Mouse (Mus musculus): Measurements from ENCODE around the gene Gm12216. TPM values are rescaled to one million over a fixed set of nuclear protein-coding genes. Genes with fewer than 3 reads are reported as not detected.
"Not testable (repeated sequence)": the region's sequence is repeated elsewhere in the genome, so short reads cannot be mapped to it uniquely, and the experiment has no call there.

The Gm12216 gene
- polyA plus RNA-seq (2011; ENCODE audit: insufficient read depth, insufficient read length, low read depth, missing spikeins) = 1.1 and 2.8 TPM in 2 replicates

DNA sequence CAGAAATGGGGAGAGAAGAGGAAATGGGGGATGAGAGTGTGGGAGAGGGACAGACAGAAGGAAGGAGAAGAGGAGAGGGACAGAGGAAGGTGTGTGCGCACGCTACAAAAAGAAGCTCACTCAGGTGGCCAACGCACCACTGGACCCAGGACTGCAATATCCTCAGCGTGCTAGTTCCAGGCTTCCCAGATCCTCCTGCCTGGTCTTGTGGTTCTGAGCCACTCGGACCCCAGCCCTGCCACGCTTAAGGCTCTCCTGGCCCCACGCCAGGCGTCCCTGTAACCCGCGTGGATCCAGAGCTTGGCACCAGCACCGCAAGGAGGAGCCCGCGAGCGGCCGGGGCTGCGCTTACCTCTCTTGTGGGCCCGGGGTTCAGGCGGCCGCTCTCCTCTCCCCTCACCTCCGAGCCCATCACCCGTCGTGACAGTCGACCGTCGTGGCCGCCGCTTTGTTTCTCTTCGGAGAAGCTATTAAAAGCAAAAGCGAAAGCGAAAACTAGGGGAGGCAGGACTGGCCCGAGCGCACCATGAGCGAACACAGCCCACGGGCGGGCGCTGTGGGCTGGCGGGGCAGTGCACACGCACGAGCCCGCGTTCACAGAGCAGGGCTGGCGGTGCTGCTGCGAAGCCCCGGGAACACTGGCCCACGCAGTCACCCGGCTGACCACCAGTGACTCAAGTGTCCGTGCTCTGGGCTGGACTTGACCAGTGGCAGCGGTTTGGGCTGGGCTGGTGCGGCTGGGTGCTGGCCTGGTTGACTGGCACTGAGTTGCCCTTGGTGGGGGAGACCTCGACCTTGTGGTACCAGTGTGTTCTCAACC is at the start of gene Gm12216:
TSS of gene Gm12216 (minus strand) at position 496 of the 820 bp plus-strand sequence.
- H3K9me3 ChIP-seq (replicated peaks; ENCODE audit: control insufficient read depth, insufficient read depth, low read length, poor library complexity, severe bottlenecking); H3K4me1 ChIP-seq (ENCODE audit: control insufficient read depth, insufficient read depth, low read length); H3K27me3 ChIP-seq (ENCODE audit: control insufficient read depth, insufficient read depth, low read length, poor library complexity, severe bottlenecking); H3K36me3 ChIP-seq (ENCODE audit: control insufficient read depth, insufficient read depth, low read length, poor library complexity, severe bottlenecking); H3K27ac ChIP-seq (ENCODE audit: insufficient read depth, low read length): not testable (repeated sequence)
- H3K4me3 ChIP-seq (ENCODE audit: low read depth, low read length) = peak within 1 kb of the TSS; percentile 52
- H3K9ac ChIP-seq (ENCODE audit: low read depth, poor library complexity, severe bottlenecking) = peak within 1 kb of the TSS; percentile 21; the same call in 1 of the 2 replicates

DNA sequence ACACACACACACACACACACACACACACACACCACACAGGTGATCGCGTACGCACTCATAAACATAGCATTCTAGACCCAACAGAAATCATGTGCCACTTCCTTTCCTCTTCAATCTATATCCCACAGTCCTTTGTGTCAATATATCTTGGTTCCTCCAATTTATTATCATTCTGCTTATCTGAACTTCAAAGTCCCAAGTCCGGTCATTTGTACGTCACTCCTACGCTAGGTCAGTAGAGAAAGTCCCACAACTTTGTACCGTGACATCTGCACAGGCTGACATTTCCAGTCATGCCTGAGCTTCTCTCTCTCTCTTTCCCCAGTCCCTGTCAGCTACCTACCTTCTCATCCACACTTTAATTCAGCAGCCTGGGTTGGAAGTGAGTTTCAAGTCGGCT is 49.6 kb upstream of the Gm12216 start:
- H3K9me3 ChIP-seq (replicated peaks; ENCODE audit: control insufficient read depth, insufficient read depth, low read length, poor library complexity, severe bottlenecking) = no peaks in the 10 kb centered on the region
- no peak overlapping the region for H3K9ac ChIP-seq (ENCODE audit: low read depth, poor library complexity, severe bottlenecking)
- H3K4me3 ChIP-seq (ENCODE audit: low read depth, low read length) = no peak overlapping the region
- no peaks in the 10 kb centered on the region for H3K36me3 ChIP-seq (ENCODE audit: control insufficient read depth, insufficient read depth, low read length, poor library complexity, severe bottlenecking)
- H3K4me1 ChIP-seq (ENCODE audit: control insufficient read depth, insufficient read depth, low read length) = peaks cover 5% of the 10 kb centered on the region
- no peaks in the 10 kb centered on the region for H3K27me3 ChIP-seq (ENCODE audit: control insufficient read depth, insufficient read depth, low read length, poor library complexity, severe bottlenecking)
- TF ChIP-seq CTCF (IDR thresholded peaks at IDR 0.05; ENCODE audit: low read depth, low read length) (no peak), POLR2A (IDR thresholded peaks at IDR 0.05; ENCODE audit: insufficient read depth, low read length) (no peak), EP300 (IDR thresholded peaks at IDR 0.05; ENCODE audit: insufficient read depth, low read depth, low read length) (no peak)
- no peak overlapping the region for H3K27ac ChIP-seq (ENCODE audit: insufficient read depth, low read length)

DNA sequence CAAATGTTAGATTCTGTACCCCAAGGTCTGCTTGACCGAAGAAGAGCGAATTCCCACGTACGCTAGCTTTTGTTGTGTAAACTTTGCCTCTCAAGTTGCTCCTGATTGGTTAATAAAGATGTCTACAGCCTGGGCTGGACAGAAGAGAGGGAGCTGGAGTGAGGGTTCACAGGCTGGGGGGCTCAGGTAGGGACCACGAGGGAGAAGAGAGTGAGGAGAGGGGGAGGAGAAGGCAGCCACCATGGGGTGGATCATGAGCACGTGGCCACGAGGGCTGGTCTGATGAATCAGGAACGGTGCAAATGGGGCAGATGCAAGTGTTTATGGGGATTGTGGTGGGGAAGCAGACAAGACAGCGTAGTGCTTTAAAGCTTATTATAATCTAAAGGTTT is 45.5 kb upstream of the Gm12216 start:
- H3K9me3 ChIP-seq (replicated peaks; ENCODE audit: control insufficient read depth, insufficient read depth, low read length, poor library complexity, severe bottlenecking) = no peaks in the 10 kb centered on the region
- TF ChIP-seq CTCF (IDR thresholded peaks at IDR 0.05; ENCODE audit: low read depth, low read length) (no peak), POLR2A (IDR thresholded peaks at IDR 0.05; ENCODE audit: insufficient read depth, low read length) (no peak), EP300 (IDR thresholded peaks at IDR 0.05; ENCODE audit: insufficient read depth, low read depth, low read length) (no peak)
- H3K27me3 ChIP-seq (ENCODE audit: control insufficient read depth, insufficient read depth, low read length, poor library complexity, severe bottlenecking) = no peaks in the 10 kb centered on the region
- H3K4me3 ChIP-seq (ENCODE audit: low read depth, low read length) = no peak overlapping the region
- peaks cover 5% of the 10 kb centered on the region for H3K4me1 ChIP-seq (ENCODE audit: control insufficient read depth, insufficient read depth, low read length)
- H3K27ac ChIP-seq (ENCODE audit: insufficient read depth, low read length) = no peak overlapping the region; the same call in 1 of the 2 replicates
- no peak overlapping the region for H3K9ac ChIP-seq (ENCODE audit: low read depth, poor library complexity, severe bottlenecking)
- H3K36me3 ChIP-seq (ENCODE audit: control insufficient read depth, insufficient read depth, low read length, poor library complexity, severe bottlenecking) = no peaks in the 10 kb centered on the region

DNA sequence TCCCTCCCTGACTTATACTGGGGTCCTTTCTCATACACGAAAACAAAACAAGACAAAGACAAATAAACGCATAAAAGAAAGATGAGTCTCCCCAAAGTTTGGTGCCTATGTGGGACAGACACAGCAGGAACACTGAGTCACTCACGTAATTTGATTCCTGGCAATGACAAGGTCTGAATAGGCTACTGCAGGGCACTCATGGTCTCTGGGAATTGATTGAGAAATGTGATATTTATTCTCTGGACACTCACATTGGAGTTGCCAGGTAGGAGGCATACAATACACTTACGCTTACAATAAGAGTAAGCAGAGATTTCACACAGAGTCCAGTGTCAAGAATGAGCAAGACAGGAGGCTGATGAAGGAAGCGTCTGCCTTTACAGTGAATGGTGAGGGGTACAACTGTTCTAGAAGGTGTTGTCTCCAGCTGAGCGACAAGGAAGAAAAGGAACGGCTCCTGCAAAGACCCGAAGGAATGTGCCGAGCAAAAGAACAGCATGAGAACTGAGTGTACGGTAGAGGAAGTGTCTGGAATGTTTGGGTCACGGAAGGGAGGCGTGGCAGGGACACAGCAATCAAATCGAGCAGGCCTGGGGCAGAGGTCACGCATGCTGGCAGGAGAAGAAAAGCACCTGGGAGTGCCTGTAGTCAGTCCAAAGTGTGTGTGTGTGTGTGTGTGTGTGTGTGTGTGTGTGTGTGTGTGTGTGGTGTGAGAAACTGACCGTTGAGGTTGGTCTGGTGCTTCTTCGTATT is 44.9 kb upstream of the Gm12216 start:
- peaks cover 5% of the 10 kb centered on the region for H3K4me1 ChIP-seq (ENCODE audit: control insufficient read depth, insufficient read depth, low read length)
- no peak overlapping the region for H3K4me3 ChIP-seq (ENCODE audit: low read depth, low read length)
- H3K9ac ChIP-seq (ENCODE audit: low read depth, poor library complexity, severe bottlenecking) = no peak overlapping the region
- H3K27me3 ChIP-seq (ENCODE audit: control insufficient read depth, insufficient read depth, low read length, poor library complexity, severe bottlenecking) = no peaks in the 10 kb centered on the region
- no peaks in the 10 kb centered on the region for H3K36me3 ChIP-seq (ENCODE audit: control insufficient read depth, insufficient read depth, low read length, poor library complexity, severe bottlenecking)
- H3K9me3 ChIP-seq (replicated peaks; ENCODE audit: control insufficient read depth, insufficient read depth, low read length, poor library complexity, severe bottlenecking) = no peaks in the 10 kb centered on the region
- H3K27ac ChIP-seq (ENCODE audit: insufficient read depth, low read length) = peak overlapping the region; percentile 21; the same call in 1 of the 2 replicates
- TF ChIP-seq CTCF (IDR thresholded peaks at IDR 0.05; ENCODE audit: low read depth, low read length) (no peak), EP300 (IDR thresholded peaks at IDR 0.05; ENCODE audit: insufficient read depth, low read depth, low read length) (peak; percentile 68)

DNA sequence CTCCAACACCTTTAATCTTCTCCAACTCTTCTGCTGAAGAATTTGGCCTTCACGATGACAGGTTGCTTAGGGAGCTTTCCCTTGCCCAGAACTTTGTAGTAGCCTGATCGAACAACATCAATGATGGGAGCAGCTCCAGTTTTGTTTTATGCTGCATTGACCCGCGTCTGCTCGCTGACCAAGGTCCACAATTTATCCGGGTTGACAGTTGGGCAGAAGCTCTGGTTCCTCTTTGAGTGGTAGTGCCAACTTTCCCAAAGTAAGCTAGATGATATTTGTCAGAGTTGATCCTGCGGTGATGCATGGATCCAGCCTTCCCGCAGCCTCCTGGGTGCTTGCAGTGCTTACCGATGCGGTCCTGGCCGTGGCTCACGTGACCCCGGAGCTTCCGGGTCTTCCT is 43.7 kb upstream of the Gm12216 start:
- H3K27ac ChIP-seq (ENCODE audit: insufficient read depth, low read length) = no peak overlapping the region
- H3K4me1 ChIP-seq (ENCODE audit: control insufficient read depth, insufficient read depth, low read length) = peaks cover 5% of the 10 kb centered on the region
- H3K27me3 ChIP-seq (ENCODE audit: control insufficient read depth, insufficient read depth, low read length, poor library complexity, severe bottlenecking) = no peaks in the 10 kb centered on the region
- H3K36me3 ChIP-seq (ENCODE audit: control insufficient read depth, insufficient read depth, low read length, poor library complexity, severe bottlenecking) = no peaks in the 10 kb centered on the region
- no peak overlapping the region for H3K9ac ChIP-seq (ENCODE audit: low read depth, poor library complexity, severe bottlenecking)
- H3K4me3 ChIP-seq (ENCODE audit: low read depth, low read length) = no peak overlapping the region
- TF ChIP-seq EP300 (IDR thresholded peaks at IDR 0.05; ENCODE audit: insufficient read depth, low read depth, low read length) (no peak), POLR2A (IDR thresholded peaks at IDR 0.05; ENCODE audit: insufficient read depth, low read length) (no peak), CTCF (IDR thresholded peaks at IDR 0.05; ENCODE audit: low read depth, low read length) (no peak)
- H3K9me3 ChIP-seq (replicated peaks; ENCODE audit: control insufficient read depth, insufficient read depth, low read length, poor library complexity, severe bottlenecking) = no peaks in the 10 kb centered on the region

DNA sequence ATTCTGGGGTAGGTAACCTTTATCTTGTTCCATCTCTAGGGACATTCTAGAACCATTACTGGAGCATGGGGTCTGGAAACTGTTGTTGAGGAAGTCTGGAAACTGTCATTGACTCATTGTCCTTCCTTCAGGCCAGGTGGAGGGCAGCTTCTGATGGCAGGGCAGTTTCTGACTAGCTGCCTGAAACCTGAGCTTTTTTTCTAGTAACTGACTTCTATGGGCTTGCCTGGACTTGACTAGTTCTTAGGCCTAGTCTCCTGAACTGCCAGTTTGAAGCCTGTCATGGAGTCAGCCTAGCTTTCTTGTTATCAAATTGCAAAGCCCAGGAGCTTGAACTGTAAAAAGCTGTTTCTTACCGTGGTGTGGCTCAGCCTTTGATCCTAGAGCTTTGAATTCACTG is 41.9 kb upstream of the Gm12216 start:
- H3K4me1 ChIP-seq (ENCODE audit: control insufficient read depth, insufficient read depth, low read length) = peaks cover 5% of the 10 kb centered on the region
- H3K27me3 ChIP-seq (ENCODE audit: control insufficient read depth, insufficient read depth, low read length, poor library complexity, severe bottlenecking) = no peaks in the 10 kb centered on the region
- H3K27ac ChIP-seq (ENCODE audit: insufficient read depth, low read length) = peak overlapping the region; percentile 31; the same call in 1 of the 2 replicates
- no peak overlapping the region for H3K9ac ChIP-seq (ENCODE audit: low read depth, poor library complexity, severe bottlenecking)
- H3K9me3 ChIP-seq (replicated peaks; ENCODE audit: control insufficient read depth, insufficient read depth, low read length, poor library complexity, severe bottlenecking) = no peaks in the 10 kb centered on the region
- H3K36me3 ChIP-seq (ENCODE audit: control insufficient read depth, insufficient read depth, low read length, poor library complexity, severe bottlenecking) = no peaks in the 10 kb centered on the region
- no peak overlapping the region for H3K4me3 ChIP-seq (ENCODE audit: low read depth, low read length)
- TF ChIP-seq POLR2A (IDR thresholded peaks at IDR 0.05; ENCODE audit: insufficient read depth, low read length) = no peak
- no peak for TF ChIP-seq CTCF (IDR thresholded peaks at IDR 0.05; ENCODE audit: low read depth, low read length)
- TF ChIP-seq EP300 (IDR thresholded peaks at IDR 0.05; ENCODE audit: insufficient read depth, low read depth, low read length) = 0 out of 2 replicates have a peak, but pooled peaks have one; percentile 44
